Mouse (Mus musculus) forebrain, embryonic 15.5 days (tissue): ENCODE data around the gene Pex10. TPM values are rescaled to one million over a fixed set of nuclear protein-coding genes. Genes with fewer than 3 reads are reported as not detected.

Source experiments
- ATAC-seq: fragments of 200-750 bp; cut with Nextera tagmentation; replicated peaks from 2 replicates; pipeline ENCODE4 v1.8.0; 2017; ENCODE audit warnings: mild to moderate bottlenecking, moderate TSS enrichment, moderate library complexity
- H3K27ac ChIP-seq: fragments of 300-500 bp; sonication (generic); replicated peaks from 2 replicates; pipeline ENCODE4 v1.5.1; 2015; ENCODE audit warnings: mild to moderate bottlenecking, inconsistent platforms
- H3K27me3 ChIP-seq: fragments of 300-500 bp; sonication (generic); 2 replicates; pipeline ENCODE4 v1.6.1; 2015; ENCODE audit warnings: inconsistent platforms
- H3K36me3 ChIP-seq: fragments of 300-500 bp; sonication (generic); 2 replicates; pipeline ENCODE4 v1.6.1; 2015; ENCODE audit warnings: mild to moderate bottlenecking, inconsistent platforms
- H3K4me1 ChIP-seq: fragments of 300-500 bp; sonication (generic); 2 replicates; pipeline ENCODE4 v1.6.1; 2015; ENCODE audit warnings: inconsistent platforms
- H3K4me2 ChIP-seq: fragments of 300-500 bp; sonication (generic); replicated peaks from 2 replicates; pipeline ENCODE4 v1.6.1; 2015; ENCODE audit warnings: mild to moderate bottlenecking, inconsistent platforms
- H3K4me3 ChIP-seq: fragments of 300-500 bp; sonication (generic); 2 replicates; pipeline ENCODE4 v1.5.1; 2015; ENCODE audit warnings: mild to moderate bottlenecking, inconsistent platforms
- H3K9ac ChIP-seq: fragments of 300-500 bp; sonication (generic); replicated peaks from 2 replicates; pipeline ENCODE4 v1.6.1; 2015; ENCODE audit warnings: mild to moderate bottlenecking, inconsistent platforms
- H3K9me3 ChIP-seq: fragments of 300-500 bp; sonication (generic); 2 replicates; pipeline ENCODE4 v1.6.1; 2016; ENCODE audit warnings: inconsistent platforms
- WGBS: fragments of 180-500 bp; shearing (Covaris S2); methylation state at CpG from one replicate; pipeline ENCODE4 v1.1.7; 2015; ENCODE audit warnings: mixed read lengths; 5-methylcytosine and 5-hydroxymethylcytosine counted together
- polyA plus RNA-seq: library from polyadenylated mRNA; unstranded; fragments of >200 nt; fragmentation: Nextera tagmentation; extraction: Ambion mirVana; gene quantifications from 2 replicates; pipeline ENCODE4 v1.2.1, GENCODE M21; 2015

The Pex10 gene
- polyA plus RNA-seq, 1 experiment from 2014 or later = 22.0 TPM

DNA sequence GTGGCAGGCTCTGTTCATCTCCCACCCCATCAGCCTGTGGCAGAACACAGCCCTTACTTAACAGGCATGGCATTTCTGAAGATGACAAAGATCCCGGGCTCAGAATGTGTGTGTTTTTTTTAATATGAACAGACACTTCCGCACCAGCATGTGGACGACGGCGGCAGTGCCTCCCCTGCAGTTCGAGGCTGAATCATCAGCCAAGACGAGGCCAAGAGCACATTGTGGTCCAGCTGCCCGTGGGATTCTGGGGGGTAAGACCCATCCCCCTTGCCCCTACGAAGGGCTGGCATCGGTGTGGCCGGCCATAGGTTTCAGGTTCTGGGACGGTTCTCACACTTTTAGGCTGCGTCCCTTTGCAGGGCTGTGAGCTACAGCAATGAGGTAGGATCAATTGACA lies 32.0 kb upstream of the Pex10 start:
- H3K36me3 ChIP-seq = no peaks in the 10 kb centered on the region
- H3K4me1 ChIP-seq = peaks cover 16% of the 10 kb centered on the region
- no peak overlapping the region for H3K4me3 ChIP-seq
- H3K4me2 ChIP-seq = no peak overlapping the region
- H3K9ac ChIP-seq = no peak overlapping the region
- H3K27ac ChIP-seq = no peak overlapping the region
- ATAC-seq = 0 out of 2 replicates have a peak, but pooled peaks have one; percentile 32
- H3K27me3 ChIP-seq = 0 out of 2 replicates have a peak, but pooled peaks cover 4% of the 10 kb centered on the region
- no peaks in the 10 kb centered on the region for H3K9me3 ChIP-seq
- 46% methylated on average over 13 of the region's 13 CpGs for WGBS

DNA sequence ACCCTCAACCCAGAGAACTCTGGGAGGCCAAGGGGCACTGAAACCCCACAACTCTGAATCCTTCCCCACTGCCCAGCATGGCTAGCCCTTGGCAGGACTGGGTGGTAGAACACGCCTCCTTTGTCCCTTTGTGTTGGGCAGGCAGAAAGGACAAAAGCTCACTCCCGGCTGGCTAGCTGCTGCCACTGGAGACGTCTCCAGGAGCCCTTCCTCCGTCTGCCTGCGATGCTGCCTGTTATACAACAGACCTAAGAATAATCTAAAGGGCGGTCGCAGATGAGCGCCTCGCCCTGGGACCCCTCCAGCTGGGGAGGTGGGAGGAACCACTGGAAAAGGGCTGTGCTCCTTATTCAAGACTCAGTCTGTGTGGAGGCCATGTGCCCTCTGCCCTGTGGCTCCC lies 26.6 kb upstream of the Pex10 start:
- H3K9me3 ChIP-seq = no peaks in the 10 kb centered on the region
- H3K4me1 ChIP-seq = peaks cover 23% of the 10 kb centered on the region
- H3K4me3 ChIP-seq = no peak overlapping the region
- 5% methylated on average over 9 of the region's 9 CpGs for WGBS
- no peak for ATAC-seq
- no peaks in the 10 kb centered on the region for H3K36me3 ChIP-seq
- no peak overlapping the region for H3K27ac ChIP-seq
- peak overlapping the region; percentile 26 for H3K4me2 ChIP-seq
- H3K27me3 ChIP-seq = peaks cover 30% of the 10 kb centered on the region
- H3K9ac ChIP-seq = peak overlapping the region; percentile 46

DNA sequence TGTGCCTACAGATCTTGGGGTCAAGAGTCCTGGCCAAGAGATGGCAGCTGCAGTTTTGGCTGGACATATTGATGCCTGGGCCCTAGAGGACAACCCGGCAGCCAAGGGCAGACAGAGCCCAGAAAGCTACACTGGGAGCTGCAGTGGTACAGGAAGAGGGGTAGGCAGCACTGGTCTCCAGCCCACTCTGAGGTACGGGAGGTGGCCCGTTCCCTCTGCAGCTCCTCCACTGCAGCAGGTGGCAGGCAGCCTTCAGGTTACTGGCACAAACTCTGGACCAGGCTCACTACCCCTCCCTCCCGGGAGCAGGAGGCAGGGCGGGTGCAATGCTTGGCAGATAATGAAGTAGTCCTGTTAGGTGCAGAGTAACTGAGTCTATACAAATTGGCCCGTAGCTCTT lies 26.1 kb upstream of the Pex10 start:
- peak overlapping the region; percentile 26 for H3K4me2 ChIP-seq
- no peak for ATAC-seq
- peaks cover 30% of the 10 kb centered on the region for H3K27me3 ChIP-seq
- 41% methylated on average over 6 of the region's 6 CpGs for WGBS
- no peaks in the 10 kb centered on the region for H3K36me3 ChIP-seq
- peak overlapping the region; percentile 46 for H3K9ac ChIP-seq
- H3K9me3 ChIP-seq = no peaks in the 10 kb centered on the region
- H3K4me3 ChIP-seq = no peak overlapping the region
- no peak overlapping the region for H3K27ac ChIP-seq
- peaks cover 23% of the 10 kb centered on the region for H3K4me1 ChIP-seq

DNA sequence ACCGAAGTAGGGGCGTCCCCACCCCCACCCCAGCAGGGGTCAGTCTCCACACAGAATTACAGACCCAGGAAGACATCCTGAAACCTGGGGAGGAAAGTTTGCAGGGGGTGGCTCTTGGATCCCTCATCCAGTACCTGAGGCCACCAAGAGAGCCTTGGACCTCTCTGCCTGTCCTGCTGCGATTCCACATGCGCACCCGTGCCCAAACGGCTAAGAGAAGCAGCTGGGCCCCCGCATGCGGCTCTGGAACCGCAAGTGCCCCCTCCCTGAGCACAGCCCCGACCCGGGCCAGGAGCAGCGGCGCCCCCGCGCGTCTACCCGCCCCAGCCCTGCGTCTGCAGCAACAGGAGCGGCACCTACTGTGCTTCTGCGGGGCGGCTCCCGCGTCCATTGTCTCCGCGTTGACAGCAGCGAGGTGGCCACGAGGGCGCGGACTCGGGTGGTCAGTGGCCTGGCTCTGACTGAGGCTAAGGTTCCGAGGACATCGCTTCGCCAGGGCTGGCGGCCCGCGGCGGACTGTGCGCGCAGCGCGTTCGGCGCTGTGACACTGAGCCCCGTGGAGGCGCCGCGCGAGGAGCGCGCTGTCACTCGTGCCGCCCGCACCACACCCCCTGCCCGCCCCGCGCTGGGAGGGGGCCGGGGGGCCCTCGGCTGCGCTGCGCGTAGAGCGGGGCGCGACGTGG lies 24.1 kb upstream of the Pex10 start:
- no peaks in the 10 kb centered on the region for H3K36me3 ChIP-seq
- no peaks in the 10 kb centered on the region for H3K9me3 ChIP-seq
- H3K4me2 ChIP-seq = peak overlapping the region; percentile 82
- no peak overlapping the region for H3K27ac ChIP-seq
- peak overlapping the region; percentile 44 for H3K9ac ChIP-seq
- ATAC-seq = peak; percentile 51
- peak overlapping the region; percentile 47 for H3K4me3 ChIP-seq
- H3K27me3 ChIP-seq = peaks cover 30% of the 10 kb centered on the region
- 2% methylated on average over 65 of the region's 65 CpGs for WGBS
- peaks cover 23% of the 10 kb centered on the region for H3K4me1 ChIP-seq

DNA sequence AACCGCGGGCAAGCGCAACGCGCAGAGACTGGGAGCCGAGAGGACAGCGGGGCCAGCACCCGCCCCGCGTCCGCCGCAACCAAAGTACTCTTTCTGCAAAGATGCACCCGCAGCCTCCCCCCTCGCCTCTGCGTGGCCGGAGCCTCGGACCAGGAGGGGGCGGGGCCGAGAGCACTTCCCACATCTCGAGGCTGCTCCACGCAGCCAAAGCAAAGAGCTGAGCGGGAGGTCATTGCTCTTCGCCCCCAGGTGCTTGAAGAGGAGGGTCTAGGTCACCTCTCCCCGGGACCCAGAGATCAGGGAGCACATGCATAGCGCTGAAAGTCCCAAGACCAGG lies 23.6 kb upstream of the Pex10 start:
- Histone ChIP-seq H3K9ac (peak overlapping the region; percentile 44), H3K36me3 (no peaks in the 10 kb centered on the region), H3K4me2 (peak overlapping the region; percentile 82), H3K4me1 (peaks cover 23% of the 10 kb centered on the region), H3K27ac (no peak overlapping the region), H3K27me3 (peaks cover 30% of the 10 kb centered on the region), H3K9me3 (no peaks in the 10 kb centered on the region), H3K4me3 (peak overlapping the region; percentile 47)
- under 1% methylated on average over 25 of the region's 25 CpGs for WGBS
- peak; percentile 15; the same call in 1 of the 2 replicates for ATAC-seq

DNA sequence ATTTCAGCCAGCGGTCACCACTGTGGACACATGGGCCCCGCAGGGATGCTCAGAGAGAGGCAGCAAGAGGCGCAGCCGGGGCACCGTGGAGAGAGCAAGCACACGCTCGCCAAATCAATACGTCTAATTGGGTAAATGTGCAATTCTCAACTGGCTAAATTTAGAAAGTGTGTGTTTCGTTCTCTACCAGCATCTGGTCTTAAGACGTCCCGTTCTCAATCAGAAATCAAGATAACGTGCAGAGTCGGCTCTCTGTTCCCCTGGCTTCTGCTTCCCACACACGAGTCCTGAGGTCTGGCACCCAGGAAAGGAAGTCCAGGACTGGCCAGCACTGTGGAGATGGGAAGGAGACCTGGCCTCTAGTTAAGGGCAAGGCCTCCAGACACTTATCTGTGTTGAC lies 20.2 kb upstream of the Pex10 start:
- H3K4me1 ChIP-seq = peaks cover 9% of the 10 kb centered on the region
- H3K36me3 ChIP-seq = no peaks in the 10 kb centered on the region
- no peak for ATAC-seq
- H3K4me3 ChIP-seq = no peak overlapping the region
- no peak overlapping the region for H3K9ac ChIP-seq
- H3K4me2 ChIP-seq = no peak overlapping the region
- H3K27me3 ChIP-seq = peaks cover 30% of the 10 kb centered on the region
- H3K9me3 ChIP-seq = no peaks in the 10 kb centered on the region
- WGBS = 81% methylated on average over 14 of the region's 14 CpGs
- H3K27ac ChIP-seq = no peak overlapping the region

DNA sequence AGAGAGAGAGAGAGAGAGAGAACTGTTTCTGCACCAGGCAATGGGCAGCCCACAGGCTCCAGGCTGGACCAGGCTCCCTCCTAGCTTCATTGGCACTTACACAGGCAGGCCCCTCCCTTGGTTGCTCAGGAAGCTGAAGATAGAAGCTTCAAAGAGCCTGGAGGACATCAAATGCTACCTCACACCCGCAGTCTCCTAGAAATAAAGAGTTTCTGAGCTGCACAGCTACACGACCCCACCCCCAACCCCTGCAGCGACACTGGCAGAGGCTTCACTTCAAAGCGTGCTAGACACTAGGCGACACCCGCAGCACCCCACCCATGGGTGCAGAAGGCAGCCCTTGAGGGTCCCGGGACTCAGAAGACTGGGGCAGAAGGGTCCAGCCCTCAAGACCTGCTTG lies 16.7 kb upstream of the Pex10 start:
- peaks cover 24% of the 10 kb centered on the region for H3K4me1 ChIP-seq
- no peaks in the 10 kb centered on the region; the same call in 1 of the 2 replicates for H3K27me3 ChIP-seq
- no peaks in the 10 kb centered on the region for H3K36me3 ChIP-seq
- H3K4me3 ChIP-seq = no peak overlapping the region
- H3K27ac ChIP-seq = no peak overlapping the region
- no peak overlapping the region for H3K4me2 ChIP-seq
- H3K9me3 ChIP-seq = no peaks in the 10 kb centered on the region
- WGBS = 83% methylated on average over 7 of the region's 7 CpGs
- H3K9ac ChIP-seq = no peak overlapping the region
- no peak for ATAC-seq

DNA sequence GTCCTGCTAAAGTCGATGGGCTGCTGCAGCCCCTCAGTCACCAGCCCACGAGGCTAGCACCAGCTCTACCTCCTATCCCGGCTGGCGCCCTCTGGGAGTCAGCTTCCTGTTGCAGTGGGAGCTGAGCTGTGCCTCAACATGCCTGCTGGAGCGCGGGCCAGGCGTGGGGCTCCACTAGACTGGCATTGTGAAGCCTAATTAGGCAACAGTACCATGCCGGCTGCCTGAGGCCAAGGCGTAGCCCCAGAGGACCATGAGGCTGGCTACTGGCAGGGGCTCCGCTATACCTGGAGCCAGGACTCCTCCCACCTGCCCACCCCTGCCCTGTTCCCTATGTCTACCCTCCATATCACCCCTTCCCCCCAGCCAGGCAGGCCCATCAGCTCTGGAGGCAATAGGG lies 10.1 kb upstream of the Pex10 start, which contains the start of gene Plch2:
Plch2 (minus strand) TSS at position 61 of the 400 bp plus-strand sequence.
- Histone ChIP-seq H3K4me2 (no peak within 1 kb of the TSS), H3K36me3 (no peaks in the 10 kb centered on the region), H3K27ac (no peak within 1 kb of the TSS), H3K9ac (no peak within 1 kb of the TSS), H3K27me3 (no peaks in the 10 kb centered on the region), H3K4me1 (peaks cover 47% of the 10 kb centered on the region), H3K9me3 (no peaks in the 10 kb centered on the region), H3K4me3 (no peak within 1 kb of the TSS)
- ATAC-seq = 0 out of 2 replicates have a peak, but pooled peaks have one; percentile 7
- WGBS = 43% methylated on average over 10 of the region's 10 CpGs

DNA sequence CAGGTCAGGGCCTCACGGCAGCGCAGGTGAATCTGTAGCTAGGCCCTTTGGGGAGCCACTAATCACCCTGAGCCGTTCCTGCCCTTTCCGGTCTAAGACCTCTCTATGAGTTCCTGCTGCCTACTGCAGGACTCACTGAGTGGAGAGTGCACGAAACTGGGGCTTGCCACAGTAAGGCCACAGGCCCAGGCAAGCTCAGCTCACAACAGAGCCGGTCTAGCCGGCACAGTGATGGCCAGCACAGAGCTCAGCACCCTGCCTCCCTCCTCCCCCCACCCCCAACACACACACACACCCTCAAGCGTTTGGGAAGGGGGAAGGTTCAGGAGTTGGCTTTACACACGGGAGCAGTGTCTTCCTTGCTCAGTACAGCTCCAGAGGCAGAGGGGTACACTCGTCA lies 8.5 kb upstream of the Pex10 start:
- Histone ChIP-seq H3K27ac (no peak overlapping the region), H3K36me3 (no peaks in the 10 kb centered on the region), H3K4me1 (peaks cover 39% of the 10 kb centered on the region), H3K4me3 (no peak overlapping the region), H3K27me3 (no peaks in the 10 kb centered on the region), H3K4me2 (no peak overlapping the region), H3K9ac (no peak overlapping the region), H3K9me3 (no peaks in the 10 kb centered on the region)
- ATAC-seq = no peak
- 38% methylated on average over 10 of the region's 10 CpGs for WGBS

DNA sequence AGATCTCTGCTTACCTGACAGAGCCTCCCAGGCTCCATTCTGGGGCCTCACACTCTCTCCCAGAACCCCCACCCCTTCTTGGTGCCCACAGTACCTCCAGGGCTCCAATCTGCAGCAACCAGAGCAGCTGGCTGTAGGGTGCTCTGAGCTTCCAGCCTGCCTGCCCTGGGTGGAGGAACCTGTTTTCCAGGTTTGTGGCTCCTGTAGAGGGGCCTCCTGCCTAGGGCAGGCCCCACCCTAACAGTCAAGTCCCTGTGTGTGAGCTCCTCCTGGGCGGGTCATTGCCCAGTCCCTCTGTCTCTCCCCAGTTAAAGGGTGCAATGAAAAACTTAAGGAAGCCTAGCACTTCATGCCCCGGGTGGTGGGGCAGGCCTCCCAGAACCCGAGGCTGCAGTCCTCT lies 2.9 kb upstream of the Pex10 start:
- no peaks in the 10 kb centered on the region for H3K9me3 ChIP-seq
- ATAC-seq = no peak
- WGBS = 53% methylated on average over 3 of the region's 3 CpGs
- no peaks in the 10 kb centered on the region for H3K27me3 ChIP-seq
- no peak overlapping the region for H3K4me3 ChIP-seq
- H3K27ac ChIP-seq = no peak overlapping the region
- peaks cover 5% of the 10 kb centered on the region for H3K36me3 ChIP-seq
- H3K9ac ChIP-seq = no peak overlapping the region
- peaks cover 26% of the 10 kb centered on the region for H3K4me1 ChIP-seq
- no peak overlapping the region for H3K4me2 ChIP-seq

DNA sequence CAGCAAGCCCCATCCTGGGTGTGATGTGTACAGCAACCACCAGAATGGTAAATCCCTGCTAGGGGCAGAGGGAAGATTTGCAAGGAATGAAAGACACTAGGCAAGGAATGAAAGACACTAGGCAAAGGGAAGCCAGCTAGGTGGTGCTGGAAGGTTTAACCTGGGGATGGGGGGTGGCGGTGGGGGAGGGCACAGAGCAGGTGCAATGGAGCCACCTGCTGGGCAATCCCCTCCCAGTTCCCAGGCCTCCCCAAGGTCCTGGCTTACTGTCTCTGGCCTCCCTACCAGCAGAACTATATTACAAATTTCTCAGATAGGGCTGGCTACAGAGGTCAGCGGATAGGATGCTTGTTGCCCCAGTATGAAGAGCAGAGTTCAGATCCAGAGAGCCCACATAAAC lies 2.3 kb upstream of the Pex10 start:
- Histone ChIP-seq H3K4me3 (no peak overlapping the region), H3K4me2 (no peak overlapping the region), H3K9me3 (no peaks in the 10 kb centered on the region), H3K27ac (no peak overlapping the region), H3K27me3 (no peaks in the 10 kb centered on the region), H3K9ac (no peak overlapping the region), H3K36me3 (peaks cover 10% of the 10 kb centered on the region), H3K4me1 (peaks cover 23% of the 10 kb centered on the region)
- WGBS = 71% methylated on average over 2 of the region's 2 CpGs
- no peak for ATAC-seq

DNA sequence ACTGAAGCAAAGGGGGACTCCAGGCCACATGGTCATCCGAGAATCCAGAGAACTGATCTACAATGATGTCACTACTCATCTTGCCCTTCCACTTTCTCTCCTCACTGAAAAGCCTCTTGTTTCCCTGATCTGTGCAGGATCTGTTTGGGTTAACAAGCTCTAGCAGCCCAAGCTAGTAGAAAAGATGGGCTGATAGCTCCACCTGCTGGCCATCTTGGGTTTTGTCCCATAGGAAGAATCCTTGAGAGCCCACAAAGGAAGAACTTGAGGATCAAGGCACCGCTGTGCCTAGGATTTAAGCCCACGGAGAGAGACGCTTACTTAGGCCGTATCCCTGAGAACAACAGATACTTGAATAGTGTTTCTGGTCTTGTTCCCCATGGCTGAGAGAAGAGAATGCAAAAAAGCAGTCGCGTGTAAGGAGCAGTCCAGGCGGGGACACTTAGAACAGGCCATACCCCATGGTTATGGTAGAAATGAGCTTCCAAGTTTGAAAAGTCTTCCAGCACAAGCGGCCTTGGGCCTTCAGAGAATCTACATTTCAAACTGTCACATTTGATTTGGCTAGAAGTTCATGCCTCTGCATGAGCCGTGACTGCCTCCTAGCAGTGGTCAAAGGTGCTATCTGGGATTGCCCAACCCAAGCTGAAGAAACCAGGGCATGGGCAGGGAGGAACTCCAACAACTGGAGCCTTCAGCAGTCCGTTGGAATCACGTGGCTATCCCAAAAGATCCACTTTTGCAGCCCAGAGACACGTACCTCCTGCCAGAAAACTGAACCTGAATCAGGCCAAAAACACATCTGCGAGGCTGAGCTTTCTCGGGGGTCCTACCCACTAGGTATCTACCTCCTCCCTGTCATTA lies 614 bp upstream of the Pex10 start:
- 4% methylated on average over 15 of the region's 15 CpGs for WGBS
- H3K9me3 ChIP-seq = no peaks in the 10 kb centered on the region
- H3K4me1 ChIP-seq = peaks cover 19% of the 10 kb centered on the region
- no peak overlapping the region for H3K9ac ChIP-seq
- H3K4me3 ChIP-seq = peak overlapping the region; percentile 65
- ATAC-seq = peak; percentile 53
- H3K36me3 ChIP-seq = peaks cover 27% of the 10 kb centered on the region
- H3K27me3 ChIP-seq = no peaks in the 10 kb centered on the region
- peak overlapping the region; percentile 86 for H3K27ac ChIP-seq
- H3K4me2 ChIP-seq = peak overlapping the region; percentile 80
